Mouse (Mus musculus) erythroblast, embryonic 14.5 days (primary cell): Measurements from ENCODE around the gene Rabgap1l.

Experiments used
- GATA1 ChIP-seq: IDR thresholded peaks from 2 replicates; pipeline ENCODE4 v1.6.1; 2012; ENCODE audit warnings: low read length, inconsistent platforms, mixed read lengths
- TAL1 ChIP-seq: IDR thresholded peaks from 3 replicates; pipeline ENCODE4 v1.6.1; 2012; ENCODE audit warnings: low read length, inconsistent platforms, mixed read lengths

DNA sequence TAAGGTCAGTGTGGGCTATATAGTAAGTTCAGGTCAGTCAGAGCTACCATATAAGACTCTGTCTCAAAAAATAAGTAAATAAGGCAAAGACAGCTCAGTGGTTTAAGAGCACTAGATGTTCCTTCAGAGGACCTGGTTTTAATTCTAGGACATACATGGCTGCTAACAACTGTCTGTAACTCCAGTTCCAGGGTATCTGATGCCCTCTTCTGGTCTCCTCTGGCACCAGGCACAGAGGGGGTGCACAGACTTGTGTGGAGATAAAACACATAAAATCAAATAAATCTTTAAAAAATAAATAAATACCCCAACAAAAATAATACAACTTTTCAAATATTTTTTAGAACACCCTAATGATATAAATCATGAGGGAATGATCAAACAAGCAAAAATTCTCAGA lies 2.4 kb downstream of the Rabgap1l start:
- TF ChIP-seq GATA1: no peak
- no peak for TF ChIP-seq TAL1
